Mouse (Mus musculus): ENCODE data around the gene Minos1.

Minos1 gene

GRCm38 (mm10) chr4:139144577-139144976 is 13.7 kb upstream of the Minos1 start:
- no peak for DNase-seq (ENCODE audit: low read depth)

GRCm38 (mm10) chr4:139142985-139143384 is 12.1 kb upstream of the Minos1 start:
- DNase-seq (ENCODE audit: low read depth): no peak

GRCm38 (mm10) chr4:139141785-139142184 is 10.9 kb upstream of the Minos1 start:
- DNase-seq (ENCODE audit: low read depth): peak; percentile 27

- peak; percentile 46 for DNase-seq (ENCODE audit: low read depth)
Observed at GRCm38 (mm10) chr4:139140267-139140666, 9.4 kb upstream of the Minos1 start.

GRCm38 (mm10) chr4:139136011-139136410 is 5.1 kb upstream of the Minos1 start:
- DNase-seq (ENCODE audit: low read depth): no peak

GRCm38 (mm10) chr4:139133109-139133508 is 2.2 kb upstream of the Minos1 start:
- DNase-seq (ENCODE audit: low read depth): no peak

- no peak for DNase-seq (ENCODE audit: low read depth)
Observed at GRCm38 (mm10) chr4:139131858-139132672, 1.2 kb upstream of the Minos1 start.

GRCm38 (mm10) chr4:139129806-139130700 is 860 bp downstream of the Minos1 start:
- peak; percentile 79 for DNase-seq (ENCODE audit: low read depth)

- no peak for DNase-seq (ENCODE audit: low read depth)
Observed at GRCm38 (mm10) chr4:139126475-139126874, 4.4 kb downstream of the Minos1 start.

GRCm38 (mm10) chr4:139124940-139125339 is 6.0 kb downstream of the Minos1 start:
- DNase-seq (ENCODE audit: low read depth): no peak

GRCm38 (mm10) chr4:139122557-139122956 is 8.4 kb downstream of the Minos1 start:
- DNase-seq (ENCODE audit: low read depth): no peak

- DNase-seq (ENCODE audit: low read depth): no peak
Observed at GRCm38 (mm10) chr4:139120998-139121397, 9.9 kb downstream of the Minos1 start.

GRCm38 (mm10) chr4:139120281-139120814 is 10.6 kb downstream of the Minos1 start:
- DNase-seq (ENCODE audit: low read depth): no peak

- no peak for DNase-seq (ENCODE audit: low read depth)
Observed at GRCm38 (mm10) chr4:139116356-139117063, 14.4 kb downstream of the Minos1 start.

GRCm38 (mm10) chr4:139115721-139116120 is 15.2 kb downstream of the Minos1 start:
- peak; percentile 59 for DNase-seq (ENCODE audit: low read depth)

GRCm38 (mm10) chr4:139112482-139112881 is 18.4 kb downstream of the Minos1 start:
- DNase-seq (ENCODE audit: low read depth): no peak

GRCm38 (mm10) chr4:139111421-139111820 is 19.5 kb downstream of the Minos1 start:
- DNase-seq (ENCODE audit: low read depth): no peak

- DNase-seq (ENCODE audit: low read depth): no peak
Observed at GRCm38 (mm10) chr4:139110858-139111257, 20.1 kb downstream of the Minos1 start.

- no peak for DNase-seq (ENCODE audit: low read depth)
Observed at GRCm38 (mm10) chr4:139105453-139105852, 25.5 kb downstream of the Minos1 start.

GRCm38 (mm10) chr4:139101546-139101945 is 29.4 kb downstream of the Minos1 start:
- DNase-seq (ENCODE audit: low read depth): no peak

GRCm38 (mm10) chr4:139100326-139100725 is 30.6 kb downstream of the Minos1 start:
- no peak for DNase-seq (ENCODE audit: low read depth)

- no peak for DNase-seq (ENCODE audit: low read depth)
Observed at GRCm38 (mm10) chr4:139096201-139096600, 34.7 kb downstream of the Minos1 start.
